Mouse (Mus musculus): ENCODE measurements at regions not wholly inside any gene's neighbourhood (a gene's known extent, or its start where the extent isn't known, plus 50 kb on each side); places are given as distances from the start of the nearest gene placed in this dataset.

- no peak for TF ChIP-seq CTCF (IDR thresholded peaks at IDR 0.05)
- TF ChIP-seq POLR2A (IDR thresholded peaks at IDR 0.05; ENCODE audit: insufficient read depth, low read depth, low read length): no peak
Measured at GRCm38 (mm10) chr4:95383216-95383892, 174.0 kb upstream of the Fggy start.
